Mouse (Mus musculus) ES-Bruce4 (cell line): ENCODE results near the gene Srd5a2. TPM values are rescaled to one million over a fixed set of nuclear protein-coding genes. Genes with fewer than 3 reads are reported as not detected.

ENCODE experiments used
- H3K27ac ChIP-seq: 2 replicates; pipeline ENCODE4 v1.5.1; 2012; ENCODE audit warnings: low read length, inconsistent platforms; ENCODE audit not compliant: insufficient read depth
- H3K27me3 ChIP-seq: 2 replicates; pipeline ENCODE4 v1.6.1; 2012; ENCODE audit warnings: mild to moderate bottlenecking, low read length, inconsistent platforms; ENCODE audit not compliant: control insufficient read depth, poor library complexity, insufficient read depth, severe bottlenecking
- H3K36me3 ChIP-seq: 2 replicates; pipeline ENCODE4 v1.6.1; 2012; ENCODE audit warnings: inconsistent platforms, mild to moderate bottlenecking, low read length, moderate library complexity; ENCODE audit not compliant: control insufficient read depth, poor library complexity, insufficient read depth, severe bottlenecking
- H3K4me1 ChIP-seq: one replicate; pipeline ENCODE4 v1.8.1; 2011; ENCODE audit warnings: low read length; ENCODE audit not compliant: control insufficient read depth, insufficient read depth
- H3K4me3 ChIP-seq: 2 replicates; pipeline ENCODE4 v1.5.1; 2011; ENCODE audit warnings: low read depth, mild to moderate bottlenecking, low read length
- H3K9ac ChIP-seq: 2 replicates; pipeline ENCODE4 v1.6.1; 2012; ENCODE audit warnings: low read depth, mild to moderate bottlenecking, inconsistent platforms; ENCODE audit not compliant: poor library complexity, severe bottlenecking
- H3K9me3 ChIP-seq: replicated peaks from 2 replicates; pipeline ENCODE4 v1.6.1; 2012; ENCODE audit warnings: mild to moderate bottlenecking, low read length, inconsistent platforms; ENCODE audit not compliant: control insufficient read depth, poor library complexity, insufficient read depth, severe bottlenecking
- CTCF ChIP-seq: IDR thresholded peaks from one replicate; pipeline ENCODE4 v1.8.1; 2011; ENCODE audit warnings: low read depth, low read length
- EP300 ChIP-seq: IDR thresholded peaks from 2 replicates; pipeline ENCODE4 v1.6.1; 2011; ENCODE audit warnings: low read depth, low read length; ENCODE audit not compliant: insufficient read depth
- POLR2A ChIP-seq: IDR thresholded peaks from one replicate; pipeline ENCODE4 v1.8.1; 2011; ENCODE audit warnings: low read length; ENCODE audit not compliant: insufficient read depth
- polyA plus RNA-seq: library from polyadenylated mRNA; stranded (reverse); fragments of >200 nt; gene quantifications from 2 replicates; pipeline ENCODE4 v1.2.4, GENCODE M21; 2011; ENCODE audit warnings: low read depth; ENCODE audit not compliant: missing spikeins, insufficient read depth, insufficient read length

Srd5a2 gene
- polyA plus RNA-seq, 1 experiment, result not detected

GRCm38 (mm10) chr17:74018281-74018680 lies 29.4 kb downstream of the Srd5a2 start:
- Histone ChIP-seq H3K27ac (no peak overlapping the region), H3K36me3 (no peaks in the 10 kb centered on the region), H3K9me3 (no peaks in the 10 kb centered on the region), H3K27me3 (no peaks in the 10 kb centered on the region), H3K9ac (no peak overlapping the region), H3K4me1 (no peaks in the 10 kb centered on the region), H3K4me3 (no peak overlapping the region)
- TF ChIP-seq CTCF (no peak), EP300 (no peak), POLR2A (no peak)

- Histone ChIP-seq H3K9ac (no peak overlapping the region), H3K4me1 (no peaks in the 10 kb centered on the region), H3K9me3 (no peaks in the 10 kb centered on the region), H3K27me3 (no peaks in the 10 kb centered on the region), H3K36me3 (no peaks in the 10 kb centered on the region), H3K27ac (no peak overlapping the region), H3K4me3 (no peak overlapping the region)
- TF ChIP-seq CTCF (no peak), EP300 (no peak), POLR2A (no peak)
Observed at GRCm38 (mm10) chr17:74017649-74018048, 30.1 kb downstream of the Srd5a2 start.

- Histone ChIP-seq H3K4me3 (no peak overlapping the region), H3K9me3 (no peaks in the 10 kb centered on the region), H3K36me3 (no peaks in the 10 kb centered on the region), H3K9ac (no peak overlapping the region), H3K4me1 (no peaks in the 10 kb centered on the region), H3K27me3 (no peaks in the 10 kb centered on the region), H3K27ac (no peak overlapping the region)
- TF ChIP-seq CTCF (no peak), EP300 (no peak), POLR2A (no peak)
Observed at GRCm38 (mm10) chr17:74015128-74015527, 32.6 kb downstream of the Srd5a2 start.

GRCm38 (mm10) chr17:74008680-74009079 lies 39.0 kb downstream of the Srd5a2 start:
- no peaks in the 10 kb centered on the region for H3K36me3 ChIP-seq
- TF ChIP-seq EP300, result no peak
- TF ChIP-seq CTCF, result no peak
- no peak for TF ChIP-seq POLR2A
- no peak overlapping the region for H3K4me3 ChIP-seq
- H3K9ac ChIP-seq, result no peak overlapping the region
- no peaks in the 10 kb centered on the region for H3K9me3 ChIP-seq
- H3K4me1 ChIP-seq, result no peaks in the 10 kb centered on the region
- no peak overlapping the region for H3K27ac ChIP-seq
- H3K27me3 ChIP-seq, result no peaks in the 10 kb centered on the region; the same call in 1 of the 2 replicates

GRCm38 (mm10) chr17:74007001-74007400 lies 40.7 kb downstream of the Srd5a2 start:
- no peak for TF ChIP-seq POLR2A
- no peak for TF ChIP-seq CTCF
- TF ChIP-seq EP300, result no peak
- no peaks in the 10 kb centered on the region; the same call in 1 of the 2 replicates for H3K27me3 ChIP-seq
- no peak overlapping the region for H3K9ac ChIP-seq
- H3K9me3 ChIP-seq, result no peaks in the 10 kb centered on the region
- no peaks in the 10 kb centered on the region for H3K36me3 ChIP-seq
- H3K4me3 ChIP-seq, result no peak overlapping the region
- no peak overlapping the region for H3K27ac ChIP-seq
- H3K4me1 ChIP-seq, result no peaks in the 10 kb centered on the region

GRCm38 (mm10) chr17:74002396-74002795 lies 45.3 kb downstream of the Srd5a2 start:
- Histone ChIP-seq H3K27me3 (no peaks in the 10 kb centered on the region), H3K36me3 (no peaks in the 10 kb centered on the region), H3K27ac (no peak overlapping the region), H3K9ac (no peak overlapping the region), H3K9me3 (no peaks in the 10 kb centered on the region), H3K4me1 (no peaks in the 10 kb centered on the region), H3K4me3 (no peak overlapping the region)
- TF ChIP-seq CTCF (no peak), POLR2A (no peak), EP300 (no peak)
